Mouse (Mus musculus): ENCODE measurements around the gene Kcnk4. TPM values are rescaled to one million over a fixed set of nuclear protein-coding genes. Genes with fewer than 3 reads are reported as not detected.
A peak's percentile ranks its signal among the peaks of the same experiment; 100 is the strongest.

Kcnk4 gene
- polyA plus RNA-seq, 3 experiments from 2014 or later: not detected

DNA sequence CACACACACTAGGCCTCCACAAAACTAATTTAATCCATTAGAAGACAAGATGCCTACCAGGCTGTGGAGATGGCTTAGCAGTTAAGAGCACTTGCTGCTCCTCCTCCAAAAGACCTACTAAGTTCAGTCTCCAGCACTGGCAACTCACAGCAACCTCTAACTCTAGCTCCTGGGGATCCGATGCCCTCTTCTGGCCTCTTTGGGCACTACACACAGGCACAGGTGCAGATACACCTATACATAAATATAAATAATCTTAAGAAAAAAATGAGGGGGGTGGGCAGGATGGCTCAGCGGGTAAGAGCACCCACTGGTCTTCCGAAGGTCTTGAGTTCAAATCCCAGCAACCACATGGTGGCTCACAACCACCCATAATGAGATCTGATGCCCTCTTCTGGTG lies 2.0 kb upstream of the Kcnk4 start:
- ATAC-seq: no peak

DNA sequence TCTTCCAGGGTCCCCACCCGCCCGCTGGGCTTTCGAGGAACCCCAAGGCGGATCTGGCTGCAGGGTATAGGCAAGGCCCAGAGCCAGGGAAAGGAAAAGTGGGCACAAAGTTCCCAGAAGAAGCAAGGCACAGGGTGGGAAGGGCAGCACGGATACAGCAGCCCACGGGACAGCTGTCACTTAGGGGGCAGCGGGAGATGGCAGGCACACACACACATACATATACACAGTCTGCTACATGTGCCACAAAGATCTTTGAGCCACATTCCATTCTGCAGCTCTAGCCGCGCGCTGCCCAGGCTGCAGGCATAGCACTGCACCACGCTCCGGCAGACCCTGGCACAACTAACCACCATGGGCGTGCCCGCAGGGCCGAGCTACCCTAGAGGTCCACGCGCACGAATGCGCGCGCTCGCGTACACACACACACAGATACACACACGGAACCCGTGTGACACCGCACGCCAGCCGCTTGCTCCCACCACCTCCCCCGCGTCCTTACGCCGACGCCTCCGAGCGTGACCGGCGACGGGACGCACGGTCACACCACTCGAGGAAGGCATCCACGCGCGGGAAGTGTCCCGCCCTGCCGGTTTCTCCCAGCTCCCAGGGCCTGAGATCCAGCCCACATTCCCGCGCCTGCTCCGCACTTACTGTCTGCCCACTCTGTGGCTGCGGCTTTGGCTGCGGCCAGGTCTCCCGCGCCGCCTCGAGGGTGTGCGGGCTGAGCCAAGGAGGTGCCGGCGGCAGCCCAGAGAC lies 700 bp downstream of the Kcnk4 start:
- no peak for ATAC-seq

DNA sequence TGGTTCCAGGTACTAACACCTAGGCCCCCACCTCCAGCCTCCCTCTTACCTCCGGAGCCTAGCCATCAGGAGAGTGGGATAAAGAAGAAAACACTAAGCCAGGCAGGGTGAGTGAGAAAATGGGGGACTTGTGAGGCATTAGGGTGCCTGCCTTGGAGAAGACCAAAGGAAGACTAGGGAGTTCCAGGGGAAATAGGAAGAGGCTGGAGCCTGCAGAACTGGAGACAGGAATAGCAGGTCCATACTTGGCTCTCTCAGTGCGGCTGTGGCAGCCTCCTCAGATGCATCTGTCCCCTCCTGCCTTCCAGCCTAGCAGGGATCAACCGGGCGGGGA lies 1.2 kb downstream of the Kcnk4 start:
- no peak for ATAC-seq

DNA sequence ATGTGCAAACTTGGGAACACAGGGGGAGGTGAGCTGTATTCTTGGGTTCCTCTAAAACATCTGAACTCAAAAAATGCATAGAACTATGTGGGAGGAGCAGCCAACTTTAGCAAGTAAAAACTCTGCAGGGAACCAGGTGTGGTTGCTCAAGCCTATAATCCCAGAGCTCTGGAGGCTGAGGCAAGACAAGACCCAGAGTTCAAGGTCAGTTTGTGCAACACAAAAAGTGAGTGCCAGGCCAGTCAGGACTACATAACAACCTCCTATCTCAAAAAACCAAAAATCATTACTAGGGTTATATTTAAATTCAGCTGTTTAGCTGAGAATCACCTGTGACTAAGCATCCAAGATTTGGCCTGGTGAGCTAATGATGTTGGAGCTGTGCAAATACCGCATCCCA lies 2.3 kb downstream of the Kcnk4 start:
- ATAC-seq: no peak

DNA sequence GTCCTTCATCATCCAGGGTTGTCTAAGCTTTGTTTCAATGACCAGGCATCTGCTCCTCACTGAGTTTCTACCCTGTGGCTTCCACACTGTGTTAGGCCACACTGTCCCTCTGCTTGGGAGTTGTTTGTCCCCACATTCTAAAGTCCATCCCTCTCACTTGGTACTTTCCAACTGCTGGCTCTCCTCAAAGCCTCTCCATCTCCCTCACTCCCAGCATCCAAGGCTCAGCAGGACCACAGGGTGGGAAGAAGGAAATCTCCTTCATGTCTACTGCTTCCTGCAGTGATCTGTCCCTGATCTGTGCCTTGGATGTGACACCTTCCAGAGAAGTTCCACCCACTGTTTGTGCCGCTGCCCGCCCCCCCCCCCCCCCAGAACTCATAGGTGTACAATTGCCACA lies 3.3 kb downstream of the Kcnk4 start:
- no peak for ATAC-seq

DNA sequence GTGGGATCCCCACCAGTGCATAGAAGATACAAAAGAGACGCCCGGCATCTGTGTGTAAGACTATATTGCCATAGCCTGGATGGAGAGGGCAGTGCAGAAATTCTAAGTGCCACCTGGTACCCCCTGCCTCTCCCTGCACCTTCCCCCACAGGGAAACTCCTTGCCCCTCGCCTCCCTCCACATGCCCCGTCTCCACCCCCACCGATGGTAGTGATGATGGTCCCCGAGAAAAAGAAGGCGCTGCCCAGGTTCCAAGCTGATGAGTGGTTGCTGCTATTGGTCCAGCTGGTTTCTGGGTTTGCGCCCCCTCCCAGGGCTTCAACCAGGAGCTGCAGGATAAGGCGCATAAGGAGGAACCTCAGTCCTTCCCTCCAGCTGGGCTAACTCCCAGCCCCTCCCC lies 6.2 kb downstream of the Kcnk4 start:
- no peak for ATAC-seq

DNA sequence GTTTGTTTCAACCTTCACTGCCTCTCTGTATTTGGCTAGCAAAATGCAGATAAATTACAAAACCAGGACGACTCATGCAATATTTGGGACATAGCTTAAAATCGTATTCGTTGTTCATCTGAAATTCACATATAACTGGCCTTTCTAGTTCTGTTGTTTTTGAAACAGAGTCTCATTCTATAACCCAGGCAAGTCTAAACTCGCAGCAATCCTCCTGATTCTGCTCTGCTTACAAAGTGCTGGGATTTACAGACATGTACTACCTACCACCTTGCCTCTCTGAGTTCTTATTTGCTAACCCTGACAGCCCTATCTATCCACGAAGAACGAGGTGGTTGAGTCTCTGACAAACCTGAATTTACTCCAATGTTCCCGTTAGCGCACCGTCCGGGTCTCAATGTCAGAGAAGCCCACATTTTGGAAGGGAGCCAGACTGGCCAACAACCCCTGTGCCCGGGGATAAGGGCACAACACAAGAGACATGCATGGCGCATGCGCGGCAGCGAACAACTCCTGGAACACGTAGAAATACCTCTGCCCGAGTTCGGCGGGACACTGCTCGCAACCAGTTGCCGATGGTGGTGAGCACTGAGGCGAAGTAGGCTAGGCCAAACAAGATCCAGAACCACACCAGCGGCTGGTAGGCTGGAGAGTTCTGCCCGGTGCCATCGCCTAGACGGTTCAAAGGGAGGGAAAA lies 7.6 kb downstream of the Kcnk4 start:
- ATAC-seq: no peak

DNA sequence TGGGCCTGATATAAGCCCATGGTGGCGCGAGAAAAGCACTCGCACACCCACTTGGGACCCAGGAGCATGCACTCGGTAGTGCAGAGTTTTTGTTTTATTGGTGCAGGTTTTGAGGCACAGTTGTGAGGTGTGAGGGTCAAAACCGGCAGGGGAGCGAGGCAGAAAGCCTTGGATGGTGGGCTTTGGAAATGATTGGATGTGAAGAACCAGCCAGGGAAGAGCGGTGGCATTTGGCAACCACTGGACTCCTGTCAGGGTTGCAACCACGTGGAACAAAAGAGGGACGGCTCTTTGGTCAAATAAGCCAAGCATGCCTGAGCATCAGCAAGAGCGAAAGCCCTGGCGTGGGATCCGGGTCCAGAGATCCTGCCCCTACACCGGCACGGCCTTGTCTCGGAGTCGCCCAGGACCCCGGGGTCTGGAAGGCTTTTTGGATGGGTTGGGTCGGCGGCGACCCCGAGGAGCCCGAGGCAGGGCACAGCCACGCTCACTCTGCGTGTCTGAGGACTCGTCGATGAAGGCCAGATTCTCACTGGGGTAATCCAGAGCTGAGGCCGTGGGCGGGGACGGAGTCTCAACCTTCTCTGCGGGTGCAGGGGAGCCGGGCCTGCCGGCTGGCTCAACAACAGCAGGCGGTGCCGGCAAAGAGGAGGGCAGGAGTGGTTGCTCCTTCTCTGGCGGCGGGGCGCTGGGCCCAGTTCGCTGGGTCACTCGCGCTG lies 8.5 kb downstream of the Kcnk4 start:
- ATAC-seq: no peak

DNA sequence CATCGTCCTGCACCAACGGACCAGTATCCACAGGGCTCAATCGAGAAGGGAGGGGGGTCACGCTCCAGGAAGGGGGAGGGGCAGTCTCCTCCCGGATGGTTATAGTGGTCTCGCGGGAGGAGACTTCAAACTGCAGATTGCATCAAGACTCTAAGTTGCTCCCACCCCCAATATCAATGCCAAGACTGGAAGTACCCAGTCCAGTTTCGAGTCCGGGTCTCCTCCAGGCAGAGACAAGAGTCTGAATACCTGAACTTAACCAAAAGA lies 9.1 kb downstream of the Kcnk4 start, which contains the start of gene Catsperz:
Catsperz (minus strand) TSS at position 74 of the 267 bp plus-strand sequence.
- no peak for ATAC-seq

DNA sequence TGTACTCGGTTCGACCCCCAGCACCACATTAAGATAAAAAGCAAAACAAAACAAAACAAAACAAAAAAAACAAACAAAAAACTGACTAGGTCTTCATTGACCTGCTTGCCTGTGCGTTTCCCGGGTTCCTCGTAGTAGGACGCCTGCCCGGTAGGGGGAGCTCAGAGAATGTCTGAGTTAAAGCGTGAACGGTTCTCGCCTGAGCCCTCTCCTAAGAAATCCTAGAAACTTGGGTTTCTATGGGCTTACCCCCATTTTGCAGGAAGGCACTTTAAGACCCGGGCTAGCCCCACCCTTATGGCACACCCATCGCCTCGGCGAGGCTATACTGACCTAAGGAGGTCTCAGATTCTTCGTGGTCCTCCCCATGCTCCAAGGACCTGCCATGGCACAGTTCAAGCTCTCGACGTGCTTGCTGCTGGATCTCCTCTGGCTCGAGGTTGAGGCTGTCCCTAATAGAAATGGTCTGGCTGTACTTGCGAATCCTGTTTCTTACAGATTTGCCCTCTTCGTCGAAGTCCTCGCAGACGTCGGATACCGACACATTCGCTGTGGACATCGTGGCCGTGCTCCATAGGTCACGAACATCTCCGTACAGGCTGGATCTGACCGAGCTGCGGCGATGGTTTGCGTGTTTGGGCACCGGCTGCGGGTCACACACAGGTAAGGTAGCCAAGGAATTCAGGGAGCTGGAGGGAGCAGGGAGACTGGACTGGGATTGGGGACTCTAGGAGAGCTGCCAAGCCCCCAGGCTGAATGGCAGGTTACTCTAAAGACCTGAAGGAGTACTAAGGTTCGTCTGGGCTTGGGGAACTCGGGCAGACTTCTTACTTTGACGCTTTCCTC lies 9.6 kb downstream of the Kcnk4 start:
- ATAC-seq: no peak

DNA sequence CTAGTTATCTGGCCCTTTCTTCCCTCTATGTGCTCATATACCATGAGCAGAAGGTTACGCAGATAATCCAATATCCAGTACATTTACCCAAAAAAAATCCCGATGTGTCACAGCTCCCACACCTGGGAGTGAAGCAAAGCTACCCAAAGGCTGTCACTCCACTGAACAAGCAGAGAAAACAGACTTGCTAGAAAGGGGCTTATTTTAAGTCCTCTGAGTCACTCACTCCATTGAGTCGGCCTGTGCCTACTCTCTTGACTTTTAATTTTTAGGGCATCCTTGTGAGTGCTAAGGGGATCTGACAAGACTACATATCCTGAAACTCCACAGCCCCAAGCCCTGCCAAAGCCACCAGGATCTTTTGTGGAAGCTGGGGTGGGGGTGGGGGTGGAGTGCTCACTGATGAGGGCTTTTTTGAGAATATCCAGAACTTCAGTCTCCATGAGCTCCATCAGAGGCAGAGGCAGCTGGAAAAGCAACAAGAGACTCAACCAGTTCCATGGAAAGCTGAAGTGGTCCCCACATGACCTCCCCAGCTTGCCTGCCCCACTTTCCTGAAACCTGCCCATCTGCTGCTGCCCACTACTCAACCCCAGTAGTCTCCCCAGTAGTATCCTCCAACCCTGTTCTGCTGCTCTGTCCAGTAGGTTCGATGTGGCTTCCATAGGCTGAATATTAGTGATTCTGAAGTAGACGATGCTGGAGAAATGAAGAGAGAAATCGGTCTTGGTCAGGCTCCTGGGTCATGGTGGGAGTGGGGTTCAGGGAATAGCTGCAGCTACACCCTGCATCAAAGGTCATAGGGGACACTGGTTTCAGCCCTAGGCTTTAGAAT lies 11.2 kb downstream of the Kcnk4 start:
- ATAC-seq: no peak

DNA sequence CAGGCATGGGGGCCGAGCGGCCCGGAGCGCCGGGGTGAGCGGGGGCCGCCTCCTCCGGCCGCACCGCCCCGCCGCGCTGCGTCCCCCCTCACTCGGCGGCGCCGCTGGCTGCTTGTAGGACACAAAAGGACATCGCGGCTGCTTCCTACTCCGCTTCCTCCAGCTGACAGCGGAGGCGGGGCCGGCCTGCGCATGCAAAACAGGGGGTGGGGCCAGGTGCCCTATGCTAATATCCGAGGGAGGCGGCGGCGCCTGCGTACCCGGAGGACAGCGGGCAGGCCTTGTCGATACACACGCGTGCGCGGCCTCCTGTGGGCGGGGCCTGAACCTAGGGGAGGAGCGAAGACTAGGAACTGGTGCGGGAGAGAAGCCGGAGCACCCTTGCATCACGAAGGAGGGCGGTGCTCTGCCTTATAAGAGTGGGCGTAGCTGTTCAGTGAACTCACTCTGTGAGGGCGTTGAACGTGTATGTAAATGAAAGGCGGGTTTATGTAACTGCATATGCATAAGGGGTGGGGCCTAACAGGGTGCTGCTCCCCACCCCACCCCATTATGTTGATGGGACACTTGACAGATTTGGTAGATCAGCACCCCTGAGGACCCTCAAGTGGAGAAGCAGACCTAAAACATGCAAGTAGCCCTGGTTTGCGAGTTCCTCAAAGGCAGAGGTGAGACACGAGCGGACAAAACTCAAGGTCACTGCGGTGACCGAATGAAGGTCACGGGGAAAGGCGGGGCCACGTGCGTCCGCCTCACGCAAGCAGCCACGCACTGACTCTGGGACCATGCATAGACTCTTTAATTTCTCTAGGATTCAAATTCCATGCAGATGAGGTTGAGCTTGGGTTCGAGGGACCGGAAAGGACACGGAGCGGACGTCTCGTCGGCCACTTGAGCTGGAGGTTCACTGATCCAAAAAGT lies 12.4 kb downstream of the Kcnk4 start, which contains the start of gene Esrra:
Esrra (minus strand) TSS at position 167 of the 921 bp plus-strand sequence.
- ATAC-seq: peak; percentile 94

DNA sequence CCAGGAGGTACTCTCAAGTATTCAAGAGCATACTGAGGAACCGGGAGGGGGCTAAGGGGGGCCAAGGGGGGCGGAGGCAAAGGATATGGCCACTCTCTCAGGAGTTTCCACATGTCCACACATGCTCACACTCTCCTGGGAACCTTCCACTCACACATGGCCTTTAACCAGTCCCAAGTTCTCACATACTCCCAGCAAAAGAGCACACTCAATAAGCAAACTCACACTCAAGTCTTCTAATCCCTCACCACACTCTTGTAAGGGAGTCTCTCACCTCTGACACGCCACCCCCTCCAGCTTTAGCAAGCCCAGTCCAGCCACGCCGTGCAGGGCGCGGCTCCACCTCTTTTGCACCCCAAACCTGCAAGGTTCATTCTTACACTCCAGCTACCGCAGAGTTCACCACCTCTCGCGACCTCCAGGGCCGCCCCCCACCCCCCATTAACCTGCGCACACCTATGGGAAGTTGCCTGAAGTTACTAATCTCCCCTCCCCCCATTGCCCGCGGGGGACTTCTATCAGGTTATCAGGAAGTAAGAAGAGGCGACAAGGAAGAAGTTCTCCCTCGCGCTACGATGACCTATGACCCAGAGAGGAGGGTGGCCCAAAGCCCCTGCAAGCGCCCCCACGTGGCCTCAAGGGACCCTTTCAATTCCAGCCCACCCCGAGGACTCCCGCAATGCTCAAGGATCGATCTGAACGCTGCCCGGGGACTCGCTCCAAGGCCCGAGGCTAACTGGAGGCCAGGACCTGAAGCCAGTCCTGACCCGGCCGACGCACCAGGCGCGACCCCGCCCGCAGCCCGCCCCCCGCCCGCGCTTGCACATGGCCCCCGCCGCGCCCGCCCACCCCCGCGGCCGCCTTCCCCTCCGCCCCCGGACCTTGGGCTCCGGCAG lies 13.3 kb downstream of the Kcnk4 start:
- ATAC-seq: no peak

DNA sequence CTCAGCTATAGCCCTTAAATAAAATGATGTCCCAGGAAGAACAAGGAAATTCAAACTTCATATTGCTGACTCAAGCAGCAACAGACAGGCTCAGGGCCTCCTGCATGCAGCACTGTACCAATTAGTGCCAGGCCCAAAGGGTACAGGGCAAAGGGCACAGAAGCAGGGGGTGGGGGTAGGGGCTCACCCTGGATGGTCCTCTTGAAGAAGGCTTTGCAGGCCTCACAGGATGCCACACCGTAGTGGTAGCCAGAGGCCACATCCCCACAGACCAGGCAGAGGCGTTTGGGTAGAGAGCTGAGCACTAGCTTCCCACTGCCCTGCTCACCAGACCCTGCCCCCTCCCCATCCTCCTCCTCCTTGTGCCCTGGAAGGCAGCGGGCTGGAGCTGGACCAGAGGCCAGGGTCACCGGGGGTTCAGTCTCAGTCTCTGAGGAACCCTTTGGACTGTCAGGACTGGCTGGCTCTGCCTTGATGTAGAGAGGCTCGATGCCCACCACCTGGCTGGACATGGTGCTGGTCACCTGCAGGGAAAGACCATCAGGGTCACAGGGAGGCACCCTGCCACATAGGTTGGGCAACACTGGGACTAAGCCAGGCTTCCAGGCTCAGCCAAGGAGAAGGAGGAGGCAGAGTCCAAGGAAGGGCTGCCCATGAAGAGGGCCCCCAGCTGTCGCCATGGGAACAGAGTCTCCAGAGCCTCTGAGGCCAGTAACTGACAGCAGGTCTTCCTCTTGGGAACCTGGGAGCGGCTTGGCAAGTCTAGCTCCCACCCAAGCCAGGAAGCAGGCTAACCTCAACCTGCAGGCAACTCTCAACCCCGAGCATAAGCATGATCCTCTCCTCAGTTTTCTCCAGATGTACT lies 14.2 kb downstream of the Kcnk4 start:
- ATAC-seq: no peak

DNA sequence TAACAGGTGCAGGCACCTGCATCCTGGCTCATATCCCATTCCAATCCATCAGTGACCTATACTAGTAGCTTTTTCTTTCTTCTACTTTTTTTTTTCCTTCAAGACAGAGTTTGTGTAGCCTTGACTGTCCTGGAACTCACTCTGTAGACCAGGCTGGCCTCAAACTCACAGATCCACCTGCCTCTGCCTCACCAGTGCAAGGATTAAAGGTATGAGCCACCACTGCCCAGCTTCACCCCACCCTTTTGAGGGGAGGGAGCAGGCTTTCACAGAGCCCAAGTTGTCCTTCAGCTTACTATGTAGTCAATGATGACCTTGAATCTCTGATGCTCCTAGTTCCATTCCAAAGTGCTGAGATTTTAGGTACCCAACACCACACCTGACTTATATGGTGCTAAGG lies 14.9 kb downstream of the Kcnk4 start:
- ATAC-seq: no peak

DNA sequence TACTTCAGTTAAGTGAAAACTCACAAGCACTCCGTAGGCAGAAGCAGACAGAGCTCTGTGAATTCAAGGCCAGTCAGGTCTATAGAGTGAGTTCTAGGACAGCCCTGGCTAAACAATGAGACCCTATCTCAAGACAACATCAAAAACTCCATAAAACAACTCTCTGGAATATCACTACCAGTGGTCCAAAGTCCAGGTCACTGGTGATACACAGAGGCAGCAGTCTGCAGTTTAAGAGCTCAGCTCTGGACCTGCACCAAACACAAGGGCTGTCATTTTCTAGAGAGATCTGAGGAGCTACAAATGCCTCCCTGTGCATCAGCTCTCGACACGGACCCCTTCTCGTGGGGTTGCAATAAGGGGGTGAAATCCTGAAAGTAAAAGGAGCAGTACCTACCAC lies 16.0 kb downstream of the Kcnk4 start:
- ATAC-seq: no peak

DNA sequence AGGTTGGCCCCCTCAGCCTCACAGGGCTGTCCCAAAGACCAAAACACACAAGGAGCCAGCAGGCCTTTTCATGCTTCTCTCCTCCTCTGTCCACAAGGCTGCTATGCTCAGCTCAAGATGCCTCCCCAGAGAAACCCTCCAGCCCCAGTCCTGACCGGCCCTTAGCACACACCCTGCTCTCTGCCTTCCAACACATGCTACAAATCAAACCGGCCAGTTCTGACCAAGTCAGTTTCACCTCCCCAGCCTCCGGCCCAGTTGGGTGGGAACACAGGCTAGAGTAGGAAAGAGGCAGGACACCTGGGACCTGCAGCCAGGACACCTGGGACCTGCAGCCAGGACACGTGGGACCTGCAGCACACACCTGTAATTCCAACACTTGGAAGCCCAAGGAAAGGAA lies 17.8 kb downstream of the Kcnk4 start:
- ATAC-seq: no peak

DNA sequence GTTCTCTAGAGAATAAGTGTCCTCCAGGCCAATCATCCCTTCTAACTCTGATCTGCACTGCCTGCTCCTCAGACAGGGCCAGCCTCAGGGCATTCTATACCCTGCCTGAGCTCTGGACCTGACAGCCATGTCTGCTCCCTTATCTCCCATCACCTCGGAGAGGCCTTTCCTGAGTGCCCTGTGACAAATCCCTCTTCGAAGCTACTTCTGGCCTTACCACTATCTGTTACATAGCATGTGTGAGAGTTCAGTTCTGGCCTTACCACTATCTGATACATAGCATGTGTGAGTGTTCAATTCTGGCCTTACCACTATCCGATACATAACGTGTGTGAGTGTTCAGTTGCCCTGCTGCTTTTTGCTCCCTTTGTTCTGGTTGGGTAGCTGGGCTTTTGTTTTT lies 19.0 kb downstream of the Kcnk4 start:
- ATAC-seq: no peak

DNA sequence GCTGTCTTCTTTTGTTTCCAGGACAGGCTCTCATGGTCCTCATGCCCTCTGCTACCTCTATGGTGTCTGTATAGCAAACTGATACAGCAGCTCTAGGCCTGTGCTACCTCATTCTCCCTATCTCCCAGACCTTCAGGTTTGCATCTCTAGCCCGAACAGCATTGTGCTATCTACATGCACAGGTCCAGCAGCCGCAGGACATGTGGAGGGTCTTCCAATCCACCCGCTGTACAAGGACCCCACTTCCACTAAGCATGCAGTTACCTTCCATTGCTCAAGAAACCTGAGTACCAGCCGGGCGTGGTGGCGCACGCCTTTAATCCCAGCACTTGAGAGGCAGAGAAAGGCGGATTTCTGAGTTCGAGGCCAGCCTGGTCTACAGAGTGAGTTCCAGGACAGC lies 19.8 kb downstream of the Kcnk4 start:
- ATAC-seq: no peak

Measured in inflammation-experienced regulatory T-cells, adult 6 months (primary cell).